In the genomic region with DNA sequence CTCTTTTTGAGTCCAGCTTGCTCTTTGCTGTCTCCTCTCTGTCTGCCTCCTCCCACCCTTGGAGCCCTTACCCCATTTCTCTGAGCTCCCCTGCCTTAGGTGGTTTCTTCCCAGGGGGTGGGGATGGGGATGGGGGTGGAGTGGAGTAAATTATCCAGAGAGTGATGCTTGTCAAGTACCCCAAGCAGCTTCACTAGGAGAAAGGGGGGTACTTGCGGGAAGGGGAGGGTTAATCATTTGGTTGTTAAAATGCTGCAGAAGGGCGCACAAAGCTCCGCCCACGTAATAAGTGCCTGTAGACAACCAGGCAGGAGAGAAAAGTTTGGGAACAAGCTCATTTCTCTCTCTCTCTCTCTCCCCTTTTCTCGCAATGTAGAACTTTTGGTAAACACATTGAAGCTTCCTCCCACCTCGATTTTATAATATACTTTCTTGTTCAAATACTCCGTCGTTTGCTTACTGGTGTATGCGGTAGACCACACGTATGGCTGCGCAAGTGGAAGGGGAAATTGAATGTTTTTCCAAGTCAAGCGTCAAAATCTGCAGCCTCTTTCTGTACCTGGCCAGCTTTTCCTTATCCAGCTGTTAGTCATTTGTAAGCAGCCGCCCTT, we compare ENCODE assay signal across 8 mouse cellular contexts.
DNase-seq lines count a peak whose midpoint lies in the region; ATAC-seq and TF ChIP-seq lines count a peak whose summit lies in the region.

No protein-coding gene starts in this region.

- peak overlapping the region; percentile 54 for H3K9ac ChIP-seq in forebrain, embryonic 15.5 days (replicated peaks)
- no peak overlapping the region for H3K9ac ChIP-seq in liver, embryonic 16.5 days (ENCODE audit: low read depth, low read length)

- no peaks in the 10 kb centered on the region for H3K9me3 ChIP-seq in E14TG2a.4 (ENCODE audit: low read length)
- H3K9me3 ChIP-seq in forebrain, embryonic 15.5 days = no peaks in the 10 kb centered on the region
- H3K9me3 ChIP-seq in liver, embryonic 16.5 days (replicated peaks; ENCODE audit: control insufficient read depth, low read length) = no peaks in the 10 kb centered on the region

- TF ChIP-seq CTCF in E14TG2a.4 (conservative IDR thresholded peaks at IDR 0.05; ENCODE audit: low read length) = no peak

- under 1% methylated on average over 13 of the region's 13 CpGs for WGBS in forebrain, embryonic 15.5 days
- 2% methylated on average over 13 of the region's 13 CpGs for WGBS in liver, embryonic 16.5 days (ENCODE audit: insufficient replicate concordance)

- peaks cover 14% of the 10 kb centered on the region for H3K4me1 ChIP-seq in E14TG2a.4 (replicated peaks; ENCODE audit: low read depth, low read length)
- H3K4me1 ChIP-seq in forebrain, embryonic 15.5 days = peaks cover 15% of the 10 kb centered on the region
- H3K4me1 ChIP-seq in liver, embryonic 16.5 days (ENCODE audit: control insufficient read depth, low read depth, low read length) = no peaks in the 10 kb centered on the region

- no peaks in the 10 kb centered on the region for H3K36me3 ChIP-seq in E14TG2a.4 (ENCODE audit: insufficient read depth, low read length)
- H3K36me3 ChIP-seq in forebrain, embryonic 15.5 days = no peaks in the 10 kb centered on the region
- H3K36me3 ChIP-seq in liver, embryonic 16.5 days (ENCODE audit: control insufficient read depth, insufficient read depth) = no peaks in the 10 kb centered on the region

- DNase-seq in frontal cortex, postnatal 14 days (ENCODE audit: low spot score in 2 of 2) = no peak
- DNase-seq in MN1 (ENCODE audit: low spot score) = no peak
- no peak for DNase-seq in adrenal gland, postnatal 25 days
- no peak for DNase-seq in lung, postnatal 10 days

- peaks cover 16% of the 10 kb centered on the region for H3K27me3 ChIP-seq in E14TG2a.4 (ENCODE audit: insufficient read depth, low read length)
- H3K27me3 ChIP-seq in forebrain, embryonic 15.5 days = no peaks in the 10 kb centered on the region
- H3K27me3 ChIP-seq in liver, embryonic 16.5 days (ENCODE audit: control insufficient read depth, insufficient read depth, low read depth, low read length) = no peaks in the 10 kb centered on the region

- H3K4me3 ChIP-seq in E14TG2a.4 (replicated peaks; ENCODE audit: low read length) = peak overlapping the region; percentile 50
- H3K4me3 ChIP-seq in forebrain, embryonic 15.5 days = peak overlapping the region; percentile 48
- no peak overlapping the region; the same call in 1 of the 2 replicates for H3K4me3 ChIP-seq in liver, embryonic 16.5 days (ENCODE audit: low read depth, low read length)

- peak overlapping the region; percentile 84 for H3K27ac ChIP-seq in forebrain, embryonic 15.5 days (replicated peaks)
- H3K27ac ChIP-seq in liver, embryonic 16.5 days (ENCODE audit: low read length) = no peak overlapping the region

- 0 out of 2 replicates have a peak, but pooled peaks have one; percentile 9 for ATAC-seq in frontal cortex, adult (ENCODE audit: low TSS enrichment)
- peak; percentile 62 for ATAC-seq in forebrain, embryonic 15.5 days (replicated peaks)
- no peak for ATAC-seq in liver, embryonic 16.5 days (ENCODE audit: low read depth)

- peak overlapping the region; percentile 85 for H3K4me2 ChIP-seq in forebrain, embryonic 15.5 days (replicated peaks)
- peak overlapping the region; percentile 41 for H3K4me2 ChIP-seq in liver, embryonic 16.5 days (ENCODE audit: low read depth, low read length)
